Mouse (Mus musculus) Patski (cell line): Measurements from ENCODE around the gene Atp6v0a4. TPM values are rescaled to one million over a fixed set of nuclear protein-coding genes. Genes with fewer than 3 reads are reported as not detected.

Experiments
- ATAC-seq: fragments of 100-300 bp; one replicate; pipeline ENCODE4 v1.8.0; 2021
- CTCF ChIA-PET: fragments of 350-600 bp; sonication (Branson Sonifier 250); formaldehyde crosslinking; loops from one replicate; lab custom pipeline; 2022; ENCODE audit warnings: inconsistent platforms; lab: Charles Lee
- POLR2A ChIA-PET: fragments of 350-600 bp; sonication (Branson Sonifier 250); formaldehyde crosslinking; loops from one replicate; lab custom pipeline; 2022; ENCODE audit warnings: antibody characterized with exemption, inconsistent platforms; lab: Charles Lee
- DNase-seq: peaks from one replicate; pipeline ENCODE4 v3.0.0-alpha.2; 2011; ENCODE audit warnings: low read depth, low spot score
- H3K27me3 ChIP-seq: fragments of 371-371 bp; one replicate; pipeline ENCODE4 v1.5.1; 2021
- CTCF ChIP-seq: fragments of 100-300 bp; IDR thresholded peaks from one replicate; pipeline ENCODE4 v1.5.1; 2021
- in situ Hi-C: fragments of 300-500 bp; cut with MboI; formaldehyde crosslinking; loops from 3 replicates; pipeline ENCODE4 v1.11.1; 2018; ENCODE audit warnings: low pct_unique_long_range_greater_than_20kb, mixed read lengths
- polyA plus RNA-seq: library from polyadenylated mRNA; unstranded; gene quantifications from one replicate; pipeline ENCODE4 v1.2.3, GENCODE M21; 2021

Atp6v0a4 gene
- polyA plus RNA-seq, 1 experiment from 2014 or later, result 2.5 TPM

- in situ Hi-C loops, result no loop called here
- ATAC-seq (no peak), DNase-seq (no peak)
- ChIA-PET CTCF (no interaction called here), POLR2A (no interaction called here)
- H3K27me3 ChIP-seq, result no peaks in the 10 kb centered on the region
- no peak for TF ChIP-seq CTCF
Measured at GRCm38 (mm10) chr6:38031924-38032540, 92.4 kb downstream of the Atp6v0a4 start.

GRCm38 (mm10) chr6:38028205-38028604, 96.2 kb downstream of the Atp6v0a4 start:
- ATAC-seq (no peak), DNase-seq (no peak)
- in situ Hi-C loops, result no loop called here
- no peaks in the 10 kb centered on the region for H3K27me3 ChIP-seq
- POLR2A ChIA-PET, result no interaction called here
- no peak for TF ChIP-seq CTCF
- CTCF ChIA-PET, result no interaction called here

GRCm38 (mm10) chr6:38027771-38028170, 96.6 kb downstream of the Atp6v0a4 start:
- TF ChIP-seq CTCF, result no peak
- DNase-seq, result no peak
- CTCF ChIA-PET, result interaction anchor here (0.9 kb wide), 1 partner anchor 281 kb away, joined by 3 read pairs; no protein-coding TSS in a partner anchor
- ATAC-seq, result no peak
- no peaks in the 10 kb centered on the region for H3K27me3 ChIP-seq
- POLR2A ChIA-PET, result no interaction called here
- in situ Hi-C loops, result no loop called here

- DNase-seq (no peak), ATAC-seq (no peak)
- in situ Hi-C loops, result no loop called here
- ChIA-PET POLR2A (no interaction called here), CTCF (no interaction called here)
- H3K27me3 ChIP-seq, result no peaks in the 10 kb centered on the region
- no peak for TF ChIP-seq CTCF
Measured at GRCm38 (mm10) chr6:38023284-38023683, 101.1 kb downstream of the Atp6v0a4 start.

GRCm38 (mm10) chr6:38021406-38021805, 103.0 kb downstream of the Atp6v0a4 start:
- CTCF ChIA-PET, result interaction anchor here (1.3 kb wide), 1 partner anchor 12 kb away, joined by 5 read pairs; no protein-coding TSS in a partner anchor

GRCm38 (mm10) chr6:38012829-38013228, 111.6 kb downstream of the Atp6v0a4 start:
- CTCF ChIA-PET, result no interaction called here
- in situ Hi-C loops, result no loop called here
- POLR2A ChIA-PET, result no interaction called here

More at GRCm38 (mm10) chr6:38021406-38021805, 103.0 kb downstream of the Atp6v0a4 start:
- no peak for ATAC-seq
- POLR2A ChIA-PET, result no interaction called here
- no peak for DNase-seq
- no peak for TF ChIP-seq CTCF
- no peaks in the 10 kb centered on the region for H3K27me3 ChIP-seq
- in situ Hi-C loops, result no loop called here

GRCm38 (mm10) chr6:38007459-38007858, 116.9 kb downstream of the Atp6v0a4 start:
- in situ Hi-C loops, result loop anchor here (10.0 kb wide), 1 partner anchor 147 kb away; no protein-coding TSS in a partner anchor
- no peak for ATAC-seq
- POLR2A ChIA-PET, result no interaction called here
- peak; percentile 31 for TF ChIP-seq CTCF
- peak; percentile 9 for DNase-seq
- CTCF ChIA-PET, result interaction anchor here (1.0 to 2.9 kb wide), 9 partner anchors 10 to 549 kb away, joined by 3 to 14 read pairs (median 3); no protein-coding TSS in a partner anchor
- no peaks in the 10 kb centered on the region for H3K27me3 ChIP-seq

More at GRCm38 (mm10) chr6:38012829-38013228, 111.6 kb downstream of the Atp6v0a4 start:
- DNase-seq (no peak), ATAC-seq (no peak)
- no peak for TF ChIP-seq CTCF
- H3K27me3 ChIP-seq, result no peaks in the 10 kb centered on the region

Other genes starting within 250 kb of the Atp6v0a4 start
- gene Svopl, start 77.6 kb downstream of the Atp6v0a4 start, polyA plus RNA-seq, result not detected
- not detected for gene Tmem213, start 15.3 kb downstream of the Atp6v0a4 start, polyA plus RNA-seq
- gene D630045J12Rik, start 129.4 kb upstream of the Atp6v0a4 start, polyA plus RNA-seq, result 6.5 TPM
- 4.0 TPM for gene Zc3hav1l, start 174.7 kb upstream of the Atp6v0a4 start, polyA plus RNA-seq
- 32.7 TPM for gene Zc3hav1, start 230.0 kb upstream of the Atp6v0a4 start, polyA plus RNA-seq